In the genomic region with DNA sequence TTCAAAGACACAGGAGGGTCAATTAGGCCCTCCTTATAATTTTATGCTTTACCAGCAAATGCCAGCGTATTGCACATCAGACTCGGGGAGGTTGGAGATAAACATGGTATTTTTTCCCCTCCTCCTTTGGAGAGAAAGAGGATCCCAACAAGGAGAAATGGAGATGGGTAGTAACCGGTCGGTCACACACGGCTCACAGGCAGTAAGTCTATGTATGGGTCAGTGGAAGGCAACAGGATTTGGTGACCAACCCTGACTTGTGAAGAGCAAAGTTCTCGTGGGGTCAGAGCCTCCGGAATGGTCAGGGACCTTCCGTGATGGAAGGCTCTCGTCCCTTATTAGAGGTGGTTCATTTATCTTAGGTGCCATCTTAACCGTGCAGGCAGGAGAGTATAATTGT, we compare ENCODE assay signal across 33 mouse cellular contexts.
"Had no signal": no experiment of that assay in that cellular context is flagged by ENCODE, and none has a peak within 500 bp of the region (broad histone marks: within the 10 kb centered on the region; RNA-seq: fewer than 3 reads in every experiment).

No protein-coding gene starts in this region.

- H3K4me3 ChIP-seq: heart, adult 2 months; heart, embryonic 10.5 days; heart, embryonic 12.5 days; heart, embryonic 13.5 days; heart, embryonic 15.5 days; hindbrain, embryonic 10.5 days; hindbrain, embryonic 12.5 days; hindbrain, embryonic 13.5 days; hindbrain, embryonic 15.5 days; intestine, embryonic 15.5 days; layer of hippocampus, adult 2 months; left cerebral cortex, adult 2 months had no signal

- H3K4me1 ChIP-seq: hindbrain, embryonic 15.5 days had no signal

- H3K4me2 ChIP-seq: heart, embryonic 11.5 days; heart, embryonic 12.5 days; heart, embryonic 13.5 days; heart, embryonic 15.5 days; hindbrain, embryonic 12.5 days; hindbrain, embryonic 13.5 days; hindbrain, embryonic 14.5 days; hindbrain, embryonic 15.5 days; intestine, embryonic 15.5 days had no signal

- H3K27ac ChIP-seq: heart, adult 2 months; heart, embryonic 10.5 days; heart, embryonic 15.5 days; hindbrain, embryonic 10.5 days; hindbrain, embryonic 12.5 days; hindbrain, embryonic 13.5 days; hindbrain, embryonic 14.5 days; hindbrain, embryonic 15.5 days; hindbrain, postnatal 0 days; intestine, embryonic 15.5 days; layer of hippocampus, adult 2 months; left cerebral cortex, adult 2 months had no signal

- H3K9ac ChIP-seq: heart, embryonic 12.5 days; heart, embryonic 13.5 days; heart, embryonic 15.5 days; hindbrain, embryonic 12.5 days; hindbrain, embryonic 13.5 days; hindbrain, embryonic 14.5 days; hindbrain, embryonic 15.5 days; intestine, embryonic 15.5 days had no signal

- ATAC-seq: hindbrain, embryonic 16.5 days; hindbrain, postnatal 0 days; inflammation-experienced regulatory T-cells, adult 6 months; intestine, embryonic 15.5 days; intestine, embryonic 16.5 days; intestine, postnatal 0 days had no signal

- H3K27me3 ChIP-seq: heart, embryonic 12.5 days; heart, embryonic 13.5 days; heart, embryonic 15.5 days; hindbrain, embryonic 12.5 days; hindbrain, embryonic 13.5 days; hindbrain, embryonic 15.5 days; intestine, embryonic 15.5 days had no signal

- H3K36me3 ChIP-seq: heart, embryonic 10.5 days; heart, embryonic 12.5 days; heart, embryonic 13.5 days; heart, embryonic 15.5 days; hindbrain, embryonic 10.5 days; hindbrain, embryonic 12.5 days; hindbrain, embryonic 13.5 days; hindbrain, embryonic 15.5 days; intestine, embryonic 15.5 days had no signal

- H3K9me3 ChIP-seq: heart, embryonic 10.5 days; heart, embryonic 15.5 days; hindbrain, embryonic 13.5 days; hindbrain, embryonic 15.5 days; intestine, embryonic 15.5 days had no signal

- DNase-seq: heart, adult 18-20 months; heart, adult 2 months; heart, postnatal 10 days; heart, postnatal 14 days; heart, postnatal 36 days; heart, postnatal 4 days; kidney, adult 11 months; kidney, adult 8-10 months; kidney, adult 9 months; kidney, postnatal 10 days; kidney, postnatal 25 days; kidney, postnatal 36 days; kidney, postnatal 4 days; layer of hippocampus, adult 9-11 months; layer of hippocampus, postnatal 36 days had no signal
